Mouse (Mus musculus): ENCODE results near the gene Zfp324. TPM values are rescaled to one million over a fixed set of nuclear protein-coding genes. Genes with fewer than 3 reads are reported as not detected.
"Not testable (repeated sequence)": the region's sequence is repeated elsewhere in the genome, so short reads cannot be mapped to it uniquely, and the experiment has no call there.

Zfp324 gene
- total RNA-seq (2022) = 10 to 100 TPM in 1 of 4 experiments, 1 to 10 TPM in 3; 9.2 to 10.1 (median 9.7) TPM

GRCm38 (mm10) chr7:12965678-12966091, at the start of gene Zfp324:
Zfp324 (plus strand) TSS chr7:12965838.
- DNase-seq (ENCODE audit: low spot score in 2 of 2) = peak; percentile 83 to 92

- not testable (repeated sequence) for DNase-seq (ENCODE audit: low spot score in 2 of 2)
These were observed 45.1 kb upstream of the Zfp324 start for GRCm38 (mm10) chr7:12920495-12920894.

- DNase-seq (ENCODE audit: low spot score in 2 of 2) = no peak
These were observed 44.3 kb upstream of the Zfp324 start for GRCm38 (mm10) chr7:12921318-12921704.

GRCm38 (mm10) chr7:12921705-12922465, 43.8 kb upstream of the Zfp324 start, which contains the start of gene Rps5:
Rps5 (plus strand) TSS chr7:12922290.
- DNase-seq (ENCODE audit: low spot score in 2 of 2) = peak; percentile 94 to 99

GRCm38 (mm10) chr7:12922729-12923128, 42.9 kb upstream of the Zfp324 start:
- DNase-seq (ENCODE audit: low spot score in 2 of 2) = no peak

- DNase-seq (ENCODE audit: low spot score in 2 of 2) = no peak
These were observed 39.3 kb upstream of the Zfp324 start for GRCm38 (mm10) chr7:12926316-12926715.

GRCm38 (mm10) chr7:12927191-12927680, 38.4 kb upstream of the Zfp324 start, which contains the start of gene Rnf225:
Rnf225 (plus strand) TSS chr7:12927416.
- DNase-seq (ENCODE audit: low spot score in 2 of 2) = no peak

GRCm38 (mm10) chr7:12927693-12928589, 37.7 kb upstream of the Zfp324 start:
- peak in 1 of 2 experiments; percentile 47 for DNase-seq (ENCODE audit: low spot score in 2 of 2)

GRCm38 (mm10) chr7:12933615-12934140, 32.0 kb upstream of the Zfp324 start:
- DNase-seq (ENCODE audit: low spot score in 2 of 2) = no peak

- DNase-seq (ENCODE audit: low spot score in 2 of 2) = no peak
These were observed 30.8 kb upstream of the Zfp324 start for GRCm38 (mm10) chr7:12934808-12935207.

GRCm38 (mm10) chr7:12937254-12937803, 28.3 kb upstream of the Zfp324 start:
- not testable (repeated sequence) for DNase-seq (ENCODE audit: low spot score in 2 of 2)

GRCm38 (mm10) chr7:12940599-12940998, 25.0 kb upstream of the Zfp324 start:
- no peak for DNase-seq (ENCODE audit: low spot score in 2 of 2)

GRCm38 (mm10) chr7:12943488-12943887, 22.1 kb upstream of the Zfp324 start:
- no peak for DNase-seq (ENCODE audit: low spot score in 2 of 2)

- peak; percentile 88 to 98 for DNase-seq (ENCODE audit: low spot score in 2 of 2)
These were observed 16.4 kb upstream of the Zfp324 start for GRCm38 (mm10) chr7:12949032-12949871.

- no peak for DNase-seq (ENCODE audit: low spot score in 2 of 2)
These were observed 15.8 kb upstream of the Zfp324 start for GRCm38 (mm10) chr7:12949872-12950229.

GRCm38 (mm10) chr7:12954896-12955295, 10.7 kb upstream of the Zfp324 start:
- no peak for DNase-seq (ENCODE audit: low spot score in 2 of 2)

- no peak for DNase-seq (ENCODE audit: low spot score in 2 of 2)
These were observed 8.1 kb upstream of the Zfp324 start for GRCm38 (mm10) chr7:12957511-12957910.

GRCm38 (mm10) chr7:12958948-12959347, 6.7 kb upstream of the Zfp324 start:
- no peak for DNase-seq (ENCODE audit: low spot score in 2 of 2)

- DNase-seq (ENCODE audit: low spot score in 2 of 2) = no peak
These were observed 5.9 kb upstream of the Zfp324 start for GRCm38 (mm10) chr7:12959718-12960117.

- DNase-seq (ENCODE audit: low spot score in 2 of 2) = peak; percentile 26 to 58
These were observed 4.0 kb upstream of the Zfp324 start for GRCm38 (mm10) chr7:12961511-12962141.

Measured in left cerebral cortex, adult 8-10 months (tissue).